Mouse (Mus musculus) heart, postnatal 14 days (tissue): Measurements from ENCODE around the gene Serp2. TPM values are rescaled to one million over a fixed set of nuclear protein-coding genes. Genes with fewer than 3 reads are reported as not detected.
A peak's percentile ranks its signal among the peaks of the same experiment; 100 is the strongest.

Source experiments
- DNase-seq, 2 experiments: peaks; one replicate each; pipeline ENCODE4 v3.0.0; 2021 to 2022
- intact Hi-C: fragments of 180-260 bp; cut with DNase I; formaldehyde crosslinking; loops from one replicate; pipeline ENCODE4 v1.15.1; 2025
- long read RNA-seq, 2 experiments: library from polyadenylated mRNA; stranded (forward); transcript quantifications; one replicate each; pipeline ENCODE4 v2.0.0; 2021
- total RNA-seq, 2 experiments: library from RNA; stranded (reverse); gene quantifications; 2 replicates each; pipeline ENCODE4 v1.2.3; 2021

The Serp2 gene
- total RNA-seq = 1 to 10 TPM in 1 of 2 experiments, under 1 TPM in 1; 0.68 to 1.0 TPM
- long read RNA-seq, experiment 1 = 0 reads
- long read RNA-seq, experiment 2 = 0 reads

GRCm38 (mm10) chr14:76556852-76557208 lies at the start of gene Serp2:
TSS of gene Serp2 (minus strand) at chr14:76556889.
- intact Hi-C loops = loop anchor here (5.0 kb wide), 2 partner anchors 50 to 100 kb away; no protein-coding TSS in a partner anchor
- DNase-seq = no peak

GRCm38 (mm10) chr14:76605931-76606534 lies 49.3 kb upstream of the Serp2 start:
- intact Hi-C loops = no loop called here

GRCm38 (mm10) chr14:76604012-76604411 lies 47.3 kb upstream of the Serp2 start:
- intact Hi-C loops = no loop called here
- DNase-seq = no peak

More at GRCm38 (mm10) chr14:76605931-76606534, 49.3 kb upstream of the Serp2 start:
- DNase-seq = no peak

- intact Hi-C loops = no loop called here
- no peak for DNase-seq
Observed at GRCm38 (mm10) chr14:76601654-76602053, 45.0 kb upstream of the Serp2 start.

- intact Hi-C loops = no loop called here
- no peak for DNase-seq
Observed at GRCm38 (mm10) chr14:76600391-76600790, 43.7 kb upstream of the Serp2 start.

GRCm38 (mm10) chr14:76599706-76600105 lies 43.0 kb upstream of the Serp2 start:
- DNase-seq = no peak
- intact Hi-C loops = no loop called here

GRCm38 (mm10) chr14:76598518-76599216 lies 42.0 kb upstream of the Serp2 start:
- intact Hi-C loops = no loop called here
- peak in 1 of 2 experiments; percentile 61 for DNase-seq

- no peak for DNase-seq
- intact Hi-C loops = no loop called here
Observed at GRCm38 (mm10) chr14:76597751-76598150, 41.1 kb upstream of the Serp2 start.

- intact Hi-C loops = no loop called here
Observed at GRCm38 (mm10) chr14:76595048-76595859, 38.6 kb upstream of the Serp2 start.

GRCm38 (mm10) chr14:76594351-76594885 lies 37.7 kb upstream of the Serp2 start:
- intact Hi-C loops = no loop called here
- no peak for DNase-seq

More at GRCm38 (mm10) chr14:76595048-76595859, 38.6 kb upstream of the Serp2 start:
- DNase-seq = no peak

- intact Hi-C loops = no loop called here
- no peak for DNase-seq
Observed at GRCm38 (mm10) chr14:76593630-76594193, 37.0 kb upstream of the Serp2 start.

- no peak for DNase-seq
- intact Hi-C loops = no loop called here
Observed at GRCm38 (mm10) chr14:76592721-76593120, 36.0 kb upstream of the Serp2 start.

- intact Hi-C loops = no loop called here
- no peak for DNase-seq
Observed at GRCm38 (mm10) chr14:76592090-76592489, 35.4 kb upstream of the Serp2 start.

- no peak for DNase-seq
- intact Hi-C loops = no loop called here
Observed at GRCm38 (mm10) chr14:76590134-76590533, 33.4 kb upstream of the Serp2 start.

- intact Hi-C loops = no loop called here
- DNase-seq = no peak
Observed at GRCm38 (mm10) chr14:76589671-76590070, 33.0 kb upstream of the Serp2 start.

- intact Hi-C loops = no loop called here
- DNase-seq = no peak
Observed at GRCm38 (mm10) chr14:76585831-76586405, 29.2 kb upstream of the Serp2 start.

GRCm38 (mm10) chr14:76583985-76584384 lies 27.3 kb upstream of the Serp2 start:
- no peak for DNase-seq
- intact Hi-C loops = no loop called here

- intact Hi-C loops = no loop called here
- DNase-seq = no peak
Observed at GRCm38 (mm10) chr14:76581974-76582922, 25.6 kb upstream of the Serp2 start.

GRCm38 (mm10) chr14:76579660-76580061 lies 23.0 kb upstream of the Serp2 start:
- intact Hi-C loops = no loop called here
- DNase-seq = peak in 1 of 2 experiments; percentile 37
